Mouse (Mus musculus) G1E (cell line): ENCODE results near the gene Tbc1d5.

Experiments used
- CTCF ChIP-seq: IDR thresholded peaks from 2 replicates; pipeline ENCODE4 v1.5.1; 2012; ENCODE audit warnings: low read depth, low read length, inconsistent platforms, mixed read lengths
- GATA1 ChIP-seq: IDR thresholded peaks from 2 replicates; pipeline ENCODE4 v1.6.1; 2012; ENCODE audit warnings: borderline replicate concordance, low read length, inconsistent platforms, mixed read lengths
- GATA2 ChIP-seq: IDR thresholded peaks from 2 replicates; pipeline ENCODE4 v1.6.1; 2012; ENCODE audit warnings: low read depth, low read length, inconsistent platforms, borderline replicate concordance
- POLR2AphosphoS5 ChIP-seq: IDR thresholded peaks from 2 replicates; pipeline ENCODE4 v1.6.1; 2012; ENCODE audit warnings: low read depth, low read length, inconsistent platforms; ENCODE audit not compliant: insufficient replicate concordance

GRCm38 (mm10) chr17:50763407-50763806 lies 415.7 kb downstream of the Tbc1d5 start:
- TF ChIP-seq POLR2AphosphoS5 = no peak
- no peak for TF ChIP-seq GATA2
- no peak for TF ChIP-seq CTCF
- no peak for TF ChIP-seq GATA1
